Mouse (Mus musculus) adrenal gland, postnatal 14 days (tissue): Measurements from ENCODE around the gene Pip5k1b. TPM values are rescaled to one million over a fixed set of nuclear protein-coding genes. Genes with fewer than 3 reads are reported as not detected.

Experiments
- DNase-seq: peaks from one replicate; pipeline ENCODE4 v3.0.0; 2021; ENCODE audit warnings: mixed read lengths
- total RNA-seq: library from RNA; stranded (reverse); gene quantifications from 2 replicates; pipeline ENCODE4 v1.2.3, GENCODE M21; 2021

Gene Pip5k1b
- total RNA-seq, 1 experiment from 2014 or later = 23.8 TPM

DNA sequence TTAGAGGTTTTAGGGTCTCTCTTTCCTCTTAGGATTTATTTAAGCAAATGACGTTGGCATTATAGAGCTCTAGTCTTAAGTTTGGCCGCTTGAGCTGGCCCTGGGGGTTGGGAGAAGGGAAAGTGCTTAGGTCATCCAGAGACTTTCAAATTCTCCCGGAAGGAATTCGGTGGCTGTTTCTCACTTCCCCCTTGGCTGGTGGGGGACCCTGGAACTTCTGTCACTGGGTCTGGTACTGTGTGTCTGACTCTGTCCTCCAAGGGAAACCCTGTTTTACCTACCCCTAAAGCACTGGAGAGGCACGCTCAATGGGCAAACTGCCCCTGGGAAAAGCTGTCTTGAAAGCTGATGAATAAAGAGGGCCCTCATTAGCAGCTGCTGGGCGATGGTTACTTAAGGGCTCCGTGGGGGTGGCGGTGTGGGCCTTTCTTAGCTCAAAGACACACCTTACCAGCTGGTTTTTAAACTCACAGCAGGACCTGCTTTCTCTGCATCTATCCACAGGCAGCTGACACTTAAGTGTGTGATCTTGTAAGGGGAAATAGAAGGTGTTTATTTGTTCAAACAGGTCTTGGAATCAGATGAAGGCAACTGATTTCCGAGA is 301.9 kb downstream of the Pip5k1b start:
- DNase-seq = no peak

DNA sequence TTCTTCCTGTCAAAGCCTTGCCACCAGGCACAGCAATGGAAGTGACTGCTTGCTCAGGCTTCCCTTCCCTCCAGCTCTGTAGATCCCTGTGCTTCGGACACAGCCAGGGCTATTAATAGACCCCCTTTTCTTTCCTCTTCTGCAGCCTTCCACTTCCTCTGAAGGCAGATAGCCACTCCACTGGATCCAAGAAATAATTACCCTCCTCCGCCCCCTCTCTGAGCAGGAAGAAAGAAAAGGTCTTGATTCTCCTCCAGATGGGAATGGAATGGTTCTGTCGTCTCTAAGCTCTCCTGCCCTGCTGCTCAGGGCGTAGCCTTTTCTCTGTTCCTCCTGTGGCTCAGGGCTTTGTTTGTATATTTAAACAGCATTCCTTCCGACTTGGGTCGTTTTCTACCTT is 303.8 kb downstream of the Pip5k1b start:
- no peak for DNase-seq

Other genes starting within 250 kb of the Pip5k1b start
- 27.9 and 33.1 TPM in 2 replicates for gene Fam122a, start 78.5 kb downstream of the Pip5k1b start, total RNA-seq
- gene Tmem252, start 118.1 kb upstream of the Pip5k1b start, total RNA-seq = 0.30 and 0.33 TPM in 2 replicates